Mouse (Mus musculus): ENCODE data around the gene Mei1. TPM values are rescaled to one million over a fixed set of nuclear protein-coding genes. Genes with fewer than 3 reads are reported as not detected.

Mei1 gene
- total RNA-seq, 2 experiments from 2014 or later, result 0.18 to 0.31 TPM

DNA sequence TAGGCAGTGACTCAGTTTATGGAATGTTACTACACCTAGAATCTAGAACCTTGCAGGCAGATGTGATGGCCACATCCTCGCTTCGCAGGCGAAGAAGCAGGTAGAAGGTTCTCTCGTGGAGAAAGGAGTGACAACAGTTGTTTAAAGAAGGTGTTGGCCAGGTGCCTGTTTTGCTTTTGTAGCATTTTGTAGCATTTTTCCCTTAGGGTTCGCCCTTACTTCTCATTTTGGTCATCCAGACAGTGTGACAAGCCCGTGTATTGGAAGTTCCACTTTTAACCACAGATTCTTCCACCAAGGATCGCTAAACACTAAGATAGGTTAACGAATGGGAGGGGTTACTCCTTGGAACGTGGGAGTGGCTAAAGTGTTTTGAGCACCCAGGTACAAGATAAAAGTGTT lies 78.7 kb downstream of the Mei1 start:
- DNase-seq (ENCODE audit: low spot score in 2 of 2), result no peak

DNA sequence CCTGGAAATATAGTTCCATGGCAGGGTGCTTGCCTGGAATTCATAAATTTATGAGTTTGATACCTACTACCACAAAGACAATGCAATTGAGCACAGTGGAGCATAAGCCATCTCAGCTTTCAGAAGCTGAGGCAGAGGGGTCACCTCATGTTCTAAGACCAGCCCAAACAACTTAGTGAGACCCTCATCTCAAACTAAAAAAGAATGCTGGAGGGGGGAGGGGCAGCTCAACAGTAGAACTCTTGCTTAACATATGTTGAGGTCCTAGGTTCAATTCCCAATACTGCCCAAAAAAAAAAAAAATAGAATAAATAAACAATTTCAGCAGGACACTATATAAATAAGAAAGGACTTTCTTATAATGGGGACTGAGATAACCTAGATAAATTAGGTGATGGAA lies 80.2 kb downstream of the Mei1 start:
- no peak for DNase-seq (ENCODE audit: low spot score in 2 of 2)

DNA sequence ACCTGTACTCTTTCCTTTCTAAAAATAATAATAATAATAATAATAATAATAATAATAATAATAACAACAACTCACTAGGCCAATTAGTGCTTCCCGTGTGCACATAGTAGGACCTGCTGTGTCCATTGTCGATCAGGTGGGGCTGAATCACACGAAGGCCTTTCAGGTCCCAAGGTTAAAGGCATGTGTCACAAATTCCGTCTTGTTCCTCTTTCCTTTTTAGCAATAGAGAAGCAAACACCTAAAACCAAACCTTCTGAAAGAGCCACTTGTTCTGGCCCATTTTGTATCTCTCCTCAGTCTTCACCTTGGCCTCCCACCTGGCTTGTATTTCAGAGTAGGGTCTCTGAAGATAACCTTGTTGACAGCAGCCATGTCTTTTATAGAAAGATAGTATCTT lies 81.4 kb downstream of the Mei1 start:
- no peak for DNase-seq (ENCODE audit: low spot score in 2 of 2)

- DNase-seq (ENCODE audit: low spot score in 2 of 2), result no peak
Measured at GRCm38 (mm10) chr15:82152022-82152421, 82.2 kb downstream of the Mei1 start.

DNA sequence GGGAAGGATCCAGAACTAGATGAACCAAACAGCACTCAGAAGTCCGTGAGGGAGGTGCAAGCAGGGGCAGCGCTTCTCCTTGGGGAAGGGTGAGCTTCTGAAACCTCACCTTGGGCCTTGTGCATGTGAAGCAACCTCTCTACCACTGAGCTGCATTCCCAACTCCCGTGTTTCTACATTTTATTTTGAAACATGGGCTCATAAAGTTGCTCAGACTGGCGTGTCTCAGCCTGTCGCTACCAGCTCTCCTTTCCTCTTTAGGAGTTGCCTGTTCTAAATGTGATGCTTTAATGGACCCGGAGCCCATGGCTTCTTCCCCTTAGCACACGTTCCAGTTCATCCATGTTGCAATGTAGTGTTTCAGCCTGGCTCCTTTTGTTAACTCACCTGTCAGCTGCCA lies 82.6 kb downstream of the Mei1 start:
- DNase-seq (ENCODE audit: low spot score in 2 of 2), result no peak

DNA sequence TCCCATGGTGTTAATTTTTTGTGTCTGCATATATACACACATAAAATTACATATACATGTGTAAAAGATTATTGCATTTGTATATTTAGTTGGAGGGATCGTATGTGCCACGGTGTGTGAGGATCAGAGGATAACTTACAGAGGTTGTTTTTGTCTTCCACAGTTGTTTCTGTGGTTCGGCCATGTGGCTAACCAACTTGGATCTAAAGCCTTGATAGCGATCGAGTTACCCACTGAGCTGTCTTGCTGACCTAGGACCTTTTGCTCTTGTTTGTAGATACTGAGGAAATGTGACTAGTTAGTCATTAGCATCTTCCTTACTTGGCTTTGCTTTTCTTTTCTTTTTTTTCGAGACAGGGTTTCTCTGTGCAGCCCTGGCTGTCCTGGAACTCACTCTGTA lies 86.5 kb downstream of the Mei1 start:
- no peak for DNase-seq (ENCODE audit: low spot score in 2 of 2)

DNA sequence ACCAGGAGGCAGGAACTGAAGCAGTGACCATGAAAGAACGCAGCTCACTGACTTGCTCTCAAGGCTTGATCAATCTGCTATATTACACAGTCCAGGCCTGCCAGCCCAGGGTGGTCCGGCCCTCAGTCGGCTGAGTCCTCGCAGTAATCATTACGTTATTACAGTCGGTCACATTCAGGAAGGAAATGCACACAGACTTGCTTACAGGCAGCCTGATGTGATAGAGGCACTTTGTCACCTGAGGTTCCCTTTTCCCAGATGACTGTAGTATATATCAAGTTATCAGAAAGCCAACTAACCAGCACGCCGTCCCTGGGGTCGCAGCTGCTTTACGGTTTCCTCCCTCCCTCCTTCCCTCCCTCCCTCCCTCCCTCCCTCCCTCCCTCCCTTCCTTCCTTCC lies 87.1 kb downstream of the Mei1 start:
- no peak for DNase-seq (ENCODE audit: low spot score in 2 of 2)

- no peak for DNase-seq (ENCODE audit: low spot score in 2 of 2)
Measured at GRCm38 (mm10) chr15:82158243-82159035, 88.6 kb downstream of the Mei1 start.

GRCm38 (mm10) chr15:82159471-82159870 lies 89.7 kb downstream of the Mei1 start:
- DNase-seq (ENCODE audit: low spot score in 2 of 2), result no peak

GRCm38 (mm10) chr15:82160731-82161640 lies 91.2 kb downstream of the Mei1 start:
- no peak for DNase-seq (ENCODE audit: low spot score in 2 of 2)

GRCm38 (mm10) chr15:82161965-82162600 lies 92.3 kb downstream of the Mei1 start:
- no peak for DNase-seq (ENCODE audit: low spot score in 2 of 2)

DNA sequence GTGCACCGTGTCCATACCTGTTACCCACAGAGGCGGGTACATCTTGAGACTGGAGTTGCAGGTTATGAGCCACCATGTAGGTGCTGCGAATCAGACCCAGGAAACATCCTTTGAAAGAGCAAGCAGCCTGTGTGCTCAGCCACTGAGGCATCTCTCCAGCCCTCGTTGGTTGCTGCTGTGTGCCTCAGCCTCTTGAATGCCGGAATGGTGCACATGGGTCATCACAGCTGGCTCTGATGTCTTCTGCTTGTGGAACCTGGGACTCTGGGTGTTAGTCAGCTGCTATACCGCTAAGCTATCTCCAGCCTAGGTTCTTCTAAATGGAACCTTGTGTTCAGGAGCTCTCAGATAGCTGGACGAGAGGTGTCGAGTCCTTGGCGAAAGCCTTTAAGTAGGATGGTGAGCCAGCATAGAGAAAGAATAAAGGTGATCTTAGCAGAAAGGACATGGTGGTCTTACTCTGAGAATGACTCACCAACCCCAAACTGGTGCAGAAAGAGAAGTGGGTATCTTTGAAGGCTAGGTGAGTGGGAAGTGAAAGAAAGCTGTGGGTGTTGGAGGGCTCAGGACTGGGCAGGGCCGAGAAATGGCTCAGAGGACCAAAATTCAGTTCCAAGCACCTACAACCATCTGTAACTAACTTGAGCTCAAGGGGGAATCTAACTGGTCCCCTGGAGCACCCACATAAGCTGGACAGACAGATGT lies 93.7 kb downstream of the Mei1 start:
- no peak for DNase-seq (ENCODE audit: low spot score in 2 of 2)

DNA sequence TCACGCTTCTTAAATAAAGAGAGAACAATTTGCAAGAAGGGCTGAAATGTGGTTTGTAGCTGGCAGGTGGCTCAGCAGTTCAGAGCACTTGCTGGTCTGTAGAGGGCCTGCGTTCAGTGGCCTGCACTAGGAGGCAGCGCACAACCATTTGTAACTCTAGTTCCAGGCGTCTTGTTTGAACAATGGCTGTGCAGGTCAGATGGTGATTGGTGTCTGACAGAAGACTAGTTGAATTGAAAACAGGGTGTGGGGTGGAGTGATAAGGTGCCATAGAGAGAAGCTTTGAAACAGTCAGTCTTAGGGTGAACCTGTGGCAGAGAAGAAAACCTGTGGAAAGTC lies 94.2 kb downstream of the Mei1 start:
- DNase-seq (ENCODE audit: low spot score in 2 of 2), result no peak

DNA sequence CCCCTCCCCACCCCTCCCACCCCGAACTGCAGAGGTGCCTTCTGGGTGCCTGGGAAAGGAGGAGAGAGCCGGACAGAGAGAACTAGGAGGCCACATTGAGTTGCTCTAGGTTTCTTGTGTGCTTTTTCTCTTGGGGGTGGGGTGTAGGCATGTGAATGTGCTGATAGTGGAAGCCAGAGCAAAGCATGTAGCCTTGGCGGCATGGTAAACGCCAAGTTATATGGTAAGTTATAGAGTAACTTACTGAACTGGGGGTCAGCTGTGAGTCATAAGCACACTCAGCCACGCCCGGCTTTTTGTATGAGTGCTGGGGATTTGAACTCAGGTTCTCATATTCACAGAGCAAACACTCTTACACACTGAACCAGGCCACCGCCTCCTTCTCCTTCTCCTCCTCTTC lies 94.7 kb downstream of the Mei1 start:
- DNase-seq (ENCODE audit: low spot score in 2 of 2), result no peak

DNA sequence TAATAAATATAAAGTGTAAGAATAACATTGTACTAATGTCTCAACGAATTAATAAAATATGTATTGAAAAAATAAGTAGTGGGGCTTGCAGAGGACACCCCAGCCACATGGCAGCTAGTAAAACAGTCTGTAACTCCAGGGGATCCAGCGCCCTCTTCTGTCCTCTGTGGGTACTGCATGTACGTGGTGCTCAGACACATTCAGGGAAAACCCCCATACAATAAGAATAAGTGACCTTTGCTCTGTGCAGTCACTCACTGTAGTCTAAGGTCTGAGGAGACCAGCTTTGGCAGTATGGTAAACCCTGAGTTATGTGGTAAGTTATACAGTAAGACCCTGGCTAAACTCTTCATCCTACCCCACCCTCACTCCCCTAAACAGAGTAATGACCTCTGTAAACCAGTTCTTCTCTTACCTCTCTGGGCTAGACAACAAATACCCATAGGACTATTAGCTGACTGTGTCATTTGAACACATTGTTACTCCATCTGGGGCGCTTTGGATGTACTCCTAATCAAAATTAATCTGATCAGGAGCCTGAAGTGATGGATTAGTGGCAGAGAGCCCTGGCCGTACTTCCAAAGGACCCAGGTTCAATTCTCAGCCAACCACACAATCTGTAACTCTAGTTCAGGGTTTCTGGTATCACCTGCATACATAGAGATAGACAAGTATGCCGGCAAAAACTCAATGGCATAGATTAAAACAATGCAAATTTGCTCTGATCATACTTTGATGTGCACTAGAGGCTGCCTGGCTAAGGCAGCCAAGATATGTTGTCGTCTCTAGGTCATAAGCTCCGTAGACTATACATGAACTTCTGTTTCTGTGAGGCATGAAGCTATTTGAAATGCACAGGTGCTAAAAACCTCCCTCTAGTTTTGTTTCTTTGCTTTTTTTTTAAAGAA lies 95.8 kb downstream of the Mei1 start:
- peak; percentile 79 to 85 for DNase-seq (ENCODE audit: low spot score in 2 of 2)

GRCm38 (mm10) chr15:82166240-82167100 lies 96.7 kb downstream of the Mei1 start:
- no peak for DNase-seq (ENCODE audit: low spot score in 2 of 2)

GRCm38 (mm10) chr15:82167201-82168168 lies 97.7 kb downstream of the Mei1 start:
- DNase-seq (ENCODE audit: low spot score in 2 of 2), result no peak

DNA sequence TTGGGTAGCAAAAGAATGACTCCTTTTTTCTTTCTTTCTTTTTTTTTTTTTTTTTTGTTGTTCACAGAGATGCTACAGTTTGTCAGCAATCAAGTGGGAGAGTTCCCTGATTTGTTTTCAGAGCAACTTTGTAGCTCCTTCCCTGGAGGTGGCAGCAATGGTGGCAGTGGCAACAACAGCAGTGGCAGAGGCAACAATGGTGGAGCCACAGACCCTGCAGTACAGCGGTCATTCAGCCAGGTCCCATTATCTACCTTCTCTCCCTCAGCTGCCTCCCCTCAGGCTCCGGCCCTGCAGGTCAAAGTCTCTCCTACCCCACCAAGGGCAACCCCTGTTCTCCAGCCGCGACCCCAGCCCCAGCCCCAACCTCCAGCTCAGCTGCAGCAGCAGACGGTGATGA lies 99.9 kb downstream of the Mei1 start:
- DNase-seq (ENCODE audit: low spot score in 2 of 2), result no peak

Data from layer of hippocampus, postnatal 14 days (tissue).